Comparison of ENCODE assay signal across 15 mouse cellular contexts in the genomic region with DNA sequence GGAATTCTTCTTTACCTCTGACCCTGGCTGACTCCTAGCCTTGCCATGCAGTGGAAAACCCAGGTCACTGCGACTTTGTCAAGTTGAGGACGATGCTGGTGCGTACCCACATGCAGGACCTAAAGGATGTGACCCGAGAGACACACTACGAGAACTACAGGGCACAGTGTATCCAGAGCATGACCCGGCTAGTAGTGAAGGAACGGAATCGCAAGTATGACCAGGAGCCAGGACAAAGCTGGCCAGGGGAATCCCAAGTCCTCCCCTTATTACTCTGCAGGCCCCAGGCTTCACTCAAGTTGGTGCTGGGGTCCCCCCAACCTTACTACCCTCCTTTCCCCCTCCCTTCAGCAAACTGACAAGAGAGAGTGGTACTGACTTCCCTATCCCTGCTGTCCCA. TPM values are rescaled to one million over a fixed set of nuclear protein-coding genes. Genes with fewer than 3 reads are reported as not detected.
DNase-seq lines count a peak whose midpoint lies in the region; ATAC-seq lines count a peak whose summit lies in the region.
"Had no signal": no experiment of that assay in that cellular context is flagged by ENCODE, and none has a peak within 500 bp of the region (broad histone marks: within the 10 kb centered on the region; RNA-seq: fewer than 3 reads in every experiment).

No protein-coding gene starts in this region.

- no peak for ATAC-seq in forebrain, embryonic 12.5 days (ENCODE audit: low FRiP score)
- no peak for ATAC-seq in forebrain, embryonic 14.5 days
- no peak for ATAC-seq in liver, embryonic 11.5 days (replicated peaks; ENCODE audit: low FRiP score)
- no peak for ATAC-seq in embryonic facial prominence, embryonic 13.5 days (ENCODE audit: insufficient number of reproducible peaks, insufficient read depth, low FRiP score, low TSS enrichment, low read depth)
- ATAC-seq in limb, embryonic 13.5 days (ENCODE audit: low FRiP score, low read depth), result no peak

- H3K4me3 ChIP-seq in forebrain, embryonic 12.5 days (replicated peaks), result no peak overlapping the region
- no peak overlapping the region for H3K4me3 ChIP-seq in forebrain, embryonic 14.5 days (ENCODE audit: low read depth, low read length)
- no peak overlapping the region for H3K4me3 ChIP-seq in liver, embryonic 11.5 days (ENCODE audit: low read depth, low read length)
- no peak overlapping the region for H3K4me3 ChIP-seq in embryonic facial prominence, embryonic 13.5 days
- H3K4me3 ChIP-seq in limb, embryonic 13.5 days, result no peak overlapping the region; the same call in 1 of the 2 replicates

- no peaks in the 10 kb centered on the region for H3K36me3 ChIP-seq in forebrain, embryonic 12.5 days (replicated peaks)
- peaks cover 3% of the 10 kb centered on the region; the same call in 1 of the 2 replicates for H3K36me3 ChIP-seq in forebrain, embryonic 14.5 days (ENCODE audit: control insufficient read depth, insufficient read depth, low read length)
- H3K36me3 ChIP-seq in liver, embryonic 11.5 days (ENCODE audit: control insufficient read depth, insufficient read depth, low read length), result no peaks in the 10 kb centered on the region; the same call in 1 of the 2 replicates
- 0 out of 2 replicates have a peak, but pooled peaks cover 8% of the 10 kb centered on the region for H3K36me3 ChIP-seq in embryonic facial prominence, embryonic 13.5 days
- H3K36me3 ChIP-seq in limb, embryonic 13.5 days, result peaks cover 7% of the 10 kb centered on the region; the same call in 1 of the 2 replicates

- DNase-seq in forebrain, embryonic 14.5 days (ENCODE audit: low spot score), result no peak
- no peak for DNase-seq in liver, embryonic 11.5 days (ENCODE audit: low spot score)
- no peak for DNase-seq in liver
- DNase-seq in adrenal gland, adult 2 months, result no peak
- no peak for DNase-seq in adrenal gland, adult 18-20 months (ENCODE audit: low spot score in 2 of 2)
- DNase-seq: adrenal gland, postnatal 10 days; cerebellum, adult 2 months; kidney, postnatal 36 days had no signal

- H3K4me1 ChIP-seq in forebrain, embryonic 12.5 days, result peaks cover 41% of the 10 kb centered on the region
- H3K4me1 ChIP-seq in forebrain, embryonic 14.5 days (ENCODE audit: control insufficient read depth, insufficient read depth, low read length), result peaks cover 16% of the 10 kb centered on the region
- H3K4me1 ChIP-seq in liver, embryonic 11.5 days (replicated peaks; ENCODE audit: control insufficient read depth, insufficient read depth, low read length), result peaks cover 30% of the 10 kb centered on the region
- H3K4me1 ChIP-seq in embryonic facial prominence, embryonic 13.5 days, result peaks cover 44% of the 10 kb centered on the region
- peaks cover 40% of the 10 kb centered on the region for H3K4me1 ChIP-seq in limb, embryonic 13.5 days

- no peak overlapping the region for H3K9ac ChIP-seq in forebrain, embryonic 12.5 days
- no peak overlapping the region for H3K9ac ChIP-seq in forebrain, embryonic 14.5 days (ENCODE audit: low read length)
- peak overlapping the region; percentile 25; the same call in 1 of the 2 replicates for H3K9ac ChIP-seq in liver, embryonic 11.5 days (ENCODE audit: low read depth, low read length)
- peak overlapping the region; percentile 91; the same call in 1 of the 2 replicates for H3K9ac ChIP-seq in embryonic facial prominence, embryonic 13.5 days
- H3K9ac ChIP-seq in limb, embryonic 13.5 days, result peak overlapping the region; percentile 88; the same call in 1 of the 2 replicates

- H3K27me3 ChIP-seq in forebrain, embryonic 12.5 days, result no peaks in the 10 kb centered on the region
- H3K27me3 ChIP-seq in forebrain, embryonic 14.5 days (replicated peaks; ENCODE audit: control insufficient read depth, insufficient read depth, low read length), result no peaks in the 10 kb centered on the region
- H3K27me3 ChIP-seq in liver, embryonic 11.5 days (replicated peaks; ENCODE audit: control insufficient read depth, insufficient read depth, low read length), result no peaks in the 10 kb centered on the region
- H3K27me3 ChIP-seq in embryonic facial prominence, embryonic 13.5 days, result no peaks in the 10 kb centered on the region
- H3K27me3 ChIP-seq in limb, embryonic 13.5 days, result no peaks in the 10 kb centered on the region
- H3K27me3 ChIP-seq: embryonic facial prominence, embryonic 12.5 days had no signal

- 0 out of 2 replicates have a peak overlapping the region, but pooled peaks have one; percentile 10 for H3K4me2 ChIP-seq in forebrain, embryonic 12.5 days
- H3K4me2 ChIP-seq in forebrain, embryonic 14.5 days (ENCODE audit: low read length), result no peak overlapping the region
- peak overlapping the region; percentile 88 for H3K4me2 ChIP-seq in liver, embryonic 11.5 days
- H3K4me2 ChIP-seq in embryonic facial prominence, embryonic 13.5 days, result peak overlapping the region; percentile 81
- H3K4me2 ChIP-seq in limb, embryonic 13.5 days (replicated peaks), result peak overlapping the region; percentile 88

- H3K9me3 ChIP-seq in forebrain, embryonic 12.5 days, result no peaks in the 10 kb centered on the region
- no peaks in the 10 kb centered on the region for H3K9me3 ChIP-seq in forebrain, embryonic 14.5 days (replicated peaks; ENCODE audit: control insufficient read depth, low read length)
- no peaks in the 10 kb centered on the region for H3K9me3 ChIP-seq in liver, embryonic 11.5 days (ENCODE audit: control insufficient read depth, low read length)
- no peaks in the 10 kb centered on the region for H3K9me3 ChIP-seq in embryonic facial prominence, embryonic 13.5 days
- H3K9me3 ChIP-seq in limb, embryonic 13.5 days, result no peaks in the 10 kb centered on the region
- H3K9me3 ChIP-seq: embryonic facial prominence, embryonic 12.5 days had no signal

- WGBS in forebrain, embryonic 12.5 days, result 86% methylated on average over 8 of the region's 8 CpGs
- 93% methylated on average over 8 of the region's 8 CpGs for WGBS in forebrain, embryonic 14.5 days
- WGBS in liver, embryonic 11.5 days, result 87% methylated on average over 8 of the region's 8 CpGs
- 90% methylated on average over 8 of the region's 8 CpGs for WGBS in embryonic facial prominence, embryonic 13.5 days
- WGBS in limb, embryonic 13.5 days, result 91% methylated on average over 8 of the region's 8 CpGs

- no peak overlapping the region for H3K27ac ChIP-seq in forebrain, embryonic 12.5 days
- H3K27ac ChIP-seq in forebrain, embryonic 14.5 days (ENCODE audit: low read depth, low read length), result no peak overlapping the region
- no peak overlapping the region for H3K27ac ChIP-seq in liver, embryonic 11.5 days (ENCODE audit: low read depth, low read length)
- H3K27ac ChIP-seq in embryonic facial prominence, embryonic 13.5 days, result no peak overlapping the region
- no peak overlapping the region for H3K27ac ChIP-seq in limb, embryonic 13.5 days
- H3K27ac ChIP-seq: embryonic facial prominence, embryonic 12.5 days had no signal

RNA-seq across cellular contexts. Expression of a gene that starts 2.4 kb away (rescaled TPM):
- polyA plus RNA-seq in forebrain, embryonic 12.5 days (2016; fragmentation: Nextera tagmentation; extraction: Ambion mirVana), result 71.4 and 75.2 TPM in 2 replicates
- 45.5 and 59.7 TPM in 2 replicates for polyA plus RNA-seq in forebrain, embryonic 14.5 days (2014; fragmentation: Nextera tagmentation; extraction: Ambion mirVana)
- 31.5 and 34.8 TPM in 2 replicates for polyA plus RNA-seq in liver, embryonic 11.5 days (2014; fragmentation: Nextera tagmentation; extraction: Ambion mirVana)
- 31.9 and 35.2 TPM in 2 replicates for polyA plus RNA-seq in embryonic facial prominence, embryonic 13.5 days (2015; fragmentation: Nextera tagmentation; extraction: Ambion mirVana)
- 31.1 and 38.9 TPM in 2 replicates for polyA plus RNA-seq in limb, embryonic 13.5 days (2015; fragmentation: Nextera tagmentation; extraction: Ambion mirVana)
- total RNA-seq in adrenal gland, adult 2 months (2021), result 10 to 100 TPM; 24.6 to 31.1 TPM
- 13.0 and 15.2 TPM in 2 replicates for polyA plus RNA-seq in adrenal gland, adult 2 months (2012; rRNA removed)
- 10 to 100 TPM; 25.6 to 29.7 TPM for total RNA-seq in adrenal gland, adult 18-20 months (2021)

RNA-seq across cellular contexts. Expression of a gene that starts 20.9 kb away (rescaled TPM):
- 8.1 and 8.3 TPM in 2 replicates for polyA plus RNA-seq in forebrain, embryonic 12.5 days (2016; fragmentation: Nextera tagmentation; extraction: Ambion mirVana)
- 16.8 and 19.6 TPM in 2 replicates for polyA plus RNA-seq in forebrain, embryonic 14.5 days (2014; fragmentation: Nextera tagmentation; extraction: Ambion mirVana)
- 11.1 and 12.8 TPM in 2 replicates for polyA plus RNA-seq in liver, embryonic 11.5 days (2014; fragmentation: Nextera tagmentation; extraction: Ambion mirVana)
- polyA plus RNA-seq in embryonic facial prominence, embryonic 13.5 days (2015; fragmentation: Nextera tagmentation; extraction: Ambion mirVana), result 10.6 and 11.3 TPM in 2 replicates
- polyA plus RNA-seq in limb, embryonic 13.5 days (2015; fragmentation: Nextera tagmentation; extraction: Ambion mirVana), result 21.2 and 23.3 TPM in 2 replicates
- 10 to 100 TPM; 42.0 to 52.8 TPM for total RNA-seq in adrenal gland, adult 2 months (2021)
- polyA plus RNA-seq in adrenal gland, adult 2 months (2012; rRNA removed), result 14.8 and 14.9 TPM in 2 replicates
- total RNA-seq in adrenal gland, adult 18-20 months (2021), result 10 to 100 TPM; 39.9 to 63.2 TPM

RNA-seq across cellular contexts. Expression of a gene that starts 23.2 kb away (rescaled TPM):
- polyA plus RNA-seq in forebrain, embryonic 12.5 days (2016; fragmentation: Nextera tagmentation; extraction: Ambion mirVana), result not detected in 2 replicates
- not detected in 2 replicates for polyA plus RNA-seq in forebrain, embryonic 14.5 days (2014; fragmentation: Nextera tagmentation; extraction: Ambion mirVana)
- polyA plus RNA-seq in liver, embryonic 11.5 days (2014; fragmentation: Nextera tagmentation; extraction: Ambion mirVana), result not detected in 2 replicates
- polyA plus RNA-seq in embryonic facial prominence, embryonic 13.5 days (2015; fragmentation: Nextera tagmentation; extraction: Ambion mirVana), result not detected in 2 replicates
- polyA plus RNA-seq in limb, embryonic 13.5 days (2015; fragmentation: Nextera tagmentation; extraction: Ambion mirVana), result not detected in 2 replicates
- total RNA-seq in adrenal gland, adult 2 months (2021), result not detected
- not detected in 2 replicates for polyA plus RNA-seq in adrenal gland, adult 2 months (2012; rRNA removed)
- not detected for total RNA-seq in adrenal gland, adult 18-20 months (2021)
- total RNA-seq: adrenal gland, postnatal 10 days; heart, postnatal 10 days; left cerebral cortex, postnatal 10 days; megakaryocyte-erythroid progenitor cell, adult 5-6 weeks had no signal
- polyA plus RNA-seq: cerebellum, adult 2 months; embryonic facial prominence, embryonic 12.5 days had no signal

RNA-seq across cellular contexts. Expression of a gene that starts 27.4 kb away (rescaled TPM):
- polyA plus RNA-seq in forebrain, embryonic 12.5 days (2016; fragmentation: Nextera tagmentation; extraction: Ambion mirVana), result 0.40 and 0.49 TPM in 2 replicates
- 0.33 and 0.36 TPM in 2 replicates for polyA plus RNA-seq in forebrain, embryonic 14.5 days (2014; fragmentation: Nextera tagmentation; extraction: Ambion mirVana)
- polyA plus RNA-seq in liver, embryonic 11.5 days (2014; fragmentation: Nextera tagmentation; extraction: Ambion mirVana), result 0.08 and 0.10 TPM in 2 replicates
- polyA plus RNA-seq in embryonic facial prominence, embryonic 13.5 days (2015; fragmentation: Nextera tagmentation; extraction: Ambion mirVana), result 0.23 and 0.25 TPM in 2 replicates
- polyA plus RNA-seq in limb, embryonic 13.5 days (2015; fragmentation: Nextera tagmentation; extraction: Ambion mirVana), result 0.29 and 0.42 TPM in 2 replicates
- under 1 TPM in 1 of 2 experiments, not detected in 1; 0.12 TPM for total RNA-seq in adrenal gland, adult 2 months (2021)
- 0.04 TPM in 1 of 2 replicates, not detected in the other for polyA plus RNA-seq in adrenal gland, adult 2 months (2012; rRNA removed)
- total RNA-seq in adrenal gland, adult 18-20 months (2021), result under 1 TPM; 0.06 to 0.07 TPM

Comparison
In these comparisons a context has a peak if more than half of its experiments do, and no peak if none do; other contexts are left out.
1. H3K9ac ChIP-seq: peak in liver, embryonic 11.5 days (single experiment), embryonic facial prominence, embryonic 13.5 days (single experiment) and limb, embryonic 13.5 days (single experiment); none in forebrain, embryonic 12.5 days (single experiment) and forebrain, embryonic 14.5 days (single experiment).